Mouse (Mus musculus): ENCODE results near the gene Slc9c1. TPM values are rescaled to one million over a fixed set of nuclear protein-coding genes. Genes with fewer than 3 reads are reported as not detected.

Slc9c1 gene
- polyA plus RNA-seq, 1 experiment, result 26.6 TPM

DNA sequence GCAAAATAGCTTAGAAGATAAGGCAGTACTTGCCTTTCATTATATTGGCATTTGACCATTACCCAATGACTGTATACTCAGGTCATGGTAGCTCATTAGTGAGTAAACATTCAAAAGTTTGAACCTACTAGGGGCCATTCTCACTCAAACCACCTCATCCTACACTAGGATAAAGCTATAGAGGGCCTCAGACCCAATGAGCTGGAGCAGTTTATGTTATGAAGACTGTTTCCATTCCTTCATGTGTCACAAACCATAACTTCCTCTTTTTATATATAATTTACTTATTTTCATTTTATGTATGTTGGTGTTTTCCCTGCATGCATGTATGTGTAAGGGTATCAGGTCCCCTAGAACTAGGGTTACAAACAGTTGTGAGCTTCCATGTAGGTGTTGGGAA, 12.9 kb downstream of the Slc9c1 start:
- TF ChIP-seq POLR2A (IDR thresholded peaks at IDR 0.05; ENCODE audit: control insufficient read depth, low read depth, low read length) (no peak), CTCF (IDR thresholded peaks at IDR 0.05; ENCODE audit: control insufficient read depth, insufficient read depth, insufficient replicate concordance, low read depth, low read length) (no peak)
- Histone ChIP-seq H3K36me3 (ENCODE audit: control insufficient read depth, insufficient read depth, low read length) (no peaks in the 10 kb centered on the region), H3K27ac (ENCODE audit: control insufficient read depth, insufficient read depth, low read depth, low read length) (no peak overlapping the region), H3K4me1 (ENCODE audit: control insufficient read depth, insufficient read depth, low read length) (no peaks in the 10 kb centered on the region), H3K27me3 (ENCODE audit: control insufficient read depth, insufficient read depth, low read length) (no peaks in the 10 kb centered on the region), H3K4me3 (ENCODE audit: control insufficient read depth, low read depth, low read length) (no peak overlapping the region)

DNA sequence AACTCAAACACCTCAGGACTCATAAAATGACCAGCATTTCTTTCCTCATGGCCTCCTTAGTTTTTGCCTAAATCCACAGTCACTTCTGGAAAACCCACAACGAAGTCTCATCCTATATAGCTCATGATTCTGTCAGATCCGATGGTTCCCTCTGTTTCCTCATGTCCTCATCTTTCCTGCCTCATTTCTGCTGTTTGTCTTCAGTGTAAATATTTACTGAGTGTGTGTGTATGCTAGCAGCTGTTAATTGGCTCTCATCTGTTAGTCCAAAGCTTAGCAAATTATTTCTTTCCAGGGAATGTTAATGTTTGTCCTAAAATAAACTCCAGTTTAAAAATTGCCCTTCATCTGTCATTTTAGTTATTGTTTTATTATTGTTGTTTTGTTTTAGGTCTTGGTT, 16.5 kb downstream of the Slc9c1 start:
- Histone ChIP-seq H3K4me3 (ENCODE audit: control insufficient read depth, low read depth, low read length) (no peak overlapping the region), H3K27ac (ENCODE audit: control insufficient read depth, insufficient read depth, low read depth, low read length) (no peak overlapping the region), H3K4me1 (ENCODE audit: control insufficient read depth, insufficient read depth, low read length) (no peaks in the 10 kb centered on the region), H3K27me3 (ENCODE audit: control insufficient read depth, insufficient read depth, low read length) (no peaks in the 10 kb centered on the region), H3K36me3 (ENCODE audit: control insufficient read depth, insufficient read depth, low read length) (no peaks in the 10 kb centered on the region)
- no peak for TF ChIP-seq POLR2A (IDR thresholded peaks at IDR 0.05; ENCODE audit: control insufficient read depth, low read depth, low read length)
- TF ChIP-seq CTCF (IDR thresholded peaks at IDR 0.05; ENCODE audit: control insufficient read depth, insufficient read depth, insufficient replicate concordance, low read depth, low read length), result no peak

DNA sequence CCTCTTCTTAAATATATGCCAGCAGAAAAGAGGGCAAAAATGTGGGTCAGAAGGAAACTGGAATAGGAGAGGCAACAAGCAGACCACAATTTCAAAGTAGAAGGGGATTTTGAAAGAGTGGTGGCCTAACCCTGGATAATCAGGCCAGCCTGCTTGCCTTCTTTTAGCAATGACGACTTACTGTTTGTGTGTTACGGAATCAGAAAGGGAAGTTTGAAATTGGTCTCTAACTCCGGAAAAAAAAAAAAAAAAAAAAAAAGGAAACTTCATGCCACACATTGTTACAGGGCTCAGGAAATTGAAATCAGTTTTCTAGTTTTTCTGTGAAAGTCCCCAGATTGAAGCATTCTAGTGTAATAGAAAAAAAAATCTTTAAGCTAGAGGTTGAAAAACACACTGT, 26.6 kb downstream of the Slc9c1 start:
- H3K27ac ChIP-seq (ENCODE audit: control insufficient read depth, insufficient read depth, low read depth, low read length), result no peak overlapping the region
- H3K27me3 ChIP-seq (ENCODE audit: control insufficient read depth, insufficient read depth, low read length), result no peaks in the 10 kb centered on the region
- H3K4me1 ChIP-seq (ENCODE audit: control insufficient read depth, insufficient read depth, low read length), result no peaks in the 10 kb centered on the region
- no peak overlapping the region for H3K4me3 ChIP-seq (ENCODE audit: control insufficient read depth, low read depth, low read length)
- TF ChIP-seq POLR2A (IDR thresholded peaks at IDR 0.05; ENCODE audit: control insufficient read depth, low read depth, low read length) (no peak), CTCF (IDR thresholded peaks at IDR 0.05; ENCODE audit: control insufficient read depth, insufficient read depth, insufficient replicate concordance, low read depth, low read length) (no peak)
- H3K36me3 ChIP-seq (ENCODE audit: control insufficient read depth, insufficient read depth, low read length), result no peaks in the 10 kb centered on the region

DNA sequence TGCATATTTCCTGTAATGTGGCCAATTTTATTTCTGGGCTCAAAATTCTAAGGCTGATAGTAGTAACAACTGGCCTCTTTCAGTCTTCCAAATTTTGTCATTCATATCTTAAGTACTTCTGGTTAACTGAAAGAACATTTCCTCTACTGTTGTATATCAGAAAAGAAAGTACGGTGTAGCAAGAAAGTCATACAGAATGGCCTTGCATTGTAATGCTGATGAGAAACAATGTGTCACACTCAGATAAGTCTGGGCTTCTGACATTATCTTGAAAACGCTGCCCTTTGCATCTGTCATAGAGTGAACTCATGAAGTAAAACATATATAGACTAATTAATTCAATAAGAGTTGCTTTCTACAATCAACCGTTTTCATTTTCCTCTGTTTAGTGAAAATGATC, 37.2 kb downstream of the Slc9c1 start:
- H3K27ac ChIP-seq (ENCODE audit: control insufficient read depth, insufficient read depth, low read depth, low read length), result no peak overlapping the region
- H3K4me3 ChIP-seq (ENCODE audit: control insufficient read depth, low read depth, low read length), result no peak overlapping the region
- no peaks in the 10 kb centered on the region for H3K36me3 ChIP-seq (ENCODE audit: control insufficient read depth, insufficient read depth, low read length)
- no peaks in the 10 kb centered on the region for H3K4me1 ChIP-seq (ENCODE audit: control insufficient read depth, insufficient read depth, low read length)
- no peaks in the 10 kb centered on the region for H3K27me3 ChIP-seq (ENCODE audit: control insufficient read depth, insufficient read depth, low read length)
- TF ChIP-seq POLR2A (IDR thresholded peaks at IDR 0.05; ENCODE audit: control insufficient read depth, low read depth, low read length) (no peak), CTCF (IDR thresholded peaks at IDR 0.05; ENCODE audit: control insufficient read depth, insufficient read depth, insufficient replicate concordance, low read depth, low read length) (no peak)

DNA sequence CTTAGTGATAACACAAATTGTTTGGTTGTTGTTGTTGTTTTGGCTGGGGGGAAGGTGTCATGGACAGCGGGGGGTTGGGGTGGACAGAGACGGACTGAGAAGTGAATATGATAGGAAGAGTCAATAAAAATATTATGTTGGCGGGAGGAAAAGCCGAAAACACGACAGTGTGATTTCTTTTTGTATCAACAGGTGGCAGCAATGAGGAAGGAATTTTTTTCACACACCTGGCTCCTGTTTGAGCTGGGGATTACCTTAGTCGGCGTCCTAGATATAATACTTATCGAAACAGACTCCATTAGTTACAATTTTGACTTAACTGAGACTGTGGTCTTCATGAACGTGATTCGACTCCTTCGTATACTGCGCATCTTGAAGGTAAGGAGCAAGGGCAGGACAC, 44.8 kb downstream of the Slc9c1 start:
- TF ChIP-seq CTCF (IDR thresholded peaks at IDR 0.05; ENCODE audit: control insufficient read depth, insufficient read depth, insufficient replicate concordance, low read depth, low read length) (no peak), POLR2A (IDR thresholded peaks at IDR 0.05; ENCODE audit: control insufficient read depth, low read depth, low read length) (no peak)
- no peak overlapping the region for H3K27ac ChIP-seq (ENCODE audit: control insufficient read depth, insufficient read depth, low read depth, low read length)
- no peaks in the 10 kb centered on the region for H3K36me3 ChIP-seq (ENCODE audit: control insufficient read depth, insufficient read depth, low read length)
- no peaks in the 10 kb centered on the region for H3K4me1 ChIP-seq (ENCODE audit: control insufficient read depth, insufficient read depth, low read length)
- no peaks in the 10 kb centered on the region for H3K27me3 ChIP-seq (ENCODE audit: control insufficient read depth, insufficient read depth, low read length)
- no peak overlapping the region for H3K4me3 ChIP-seq (ENCODE audit: control insufficient read depth, low read depth, low read length)

DNA sequence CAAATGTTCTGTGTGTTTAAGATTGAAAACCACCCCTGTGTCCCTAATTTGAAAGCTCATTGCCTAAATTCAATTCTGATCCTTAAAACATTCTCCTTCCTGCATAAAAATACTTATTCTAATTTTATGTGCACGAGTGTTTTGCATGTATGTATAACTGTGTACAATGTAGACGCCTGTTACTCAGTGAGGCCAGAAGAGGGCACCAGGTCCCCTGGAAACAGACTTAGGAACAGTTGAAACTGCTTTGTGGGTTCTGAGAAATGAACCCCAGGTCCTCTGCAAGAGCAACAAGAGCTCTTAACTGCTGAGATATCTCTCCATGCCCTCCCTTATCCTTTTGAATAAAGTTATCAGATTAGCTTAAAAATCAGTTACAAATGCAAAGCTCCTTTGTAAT, 47.4 kb downstream of the Slc9c1 start:
- Histone ChIP-seq H3K4me1 (ENCODE audit: control insufficient read depth, insufficient read depth, low read length) (no peaks in the 10 kb centered on the region), H3K27me3 (ENCODE audit: control insufficient read depth, insufficient read depth, low read length) (no peaks in the 10 kb centered on the region), H3K27ac (ENCODE audit: control insufficient read depth, insufficient read depth, low read depth, low read length) (no peak overlapping the region), H3K4me3 (ENCODE audit: control insufficient read depth, low read depth, low read length) (no peak overlapping the region), H3K36me3 (ENCODE audit: control insufficient read depth, insufficient read depth, low read length) (no peaks in the 10 kb centered on the region)
- TF ChIP-seq POLR2A (IDR thresholded peaks at IDR 0.05; ENCODE audit: control insufficient read depth, low read depth, low read length) (no peak), CTCF (IDR thresholded peaks at IDR 0.05; ENCODE audit: control insufficient read depth, insufficient read depth, insufficient replicate concordance, low read depth, low read length) (no peak)

DNA sequence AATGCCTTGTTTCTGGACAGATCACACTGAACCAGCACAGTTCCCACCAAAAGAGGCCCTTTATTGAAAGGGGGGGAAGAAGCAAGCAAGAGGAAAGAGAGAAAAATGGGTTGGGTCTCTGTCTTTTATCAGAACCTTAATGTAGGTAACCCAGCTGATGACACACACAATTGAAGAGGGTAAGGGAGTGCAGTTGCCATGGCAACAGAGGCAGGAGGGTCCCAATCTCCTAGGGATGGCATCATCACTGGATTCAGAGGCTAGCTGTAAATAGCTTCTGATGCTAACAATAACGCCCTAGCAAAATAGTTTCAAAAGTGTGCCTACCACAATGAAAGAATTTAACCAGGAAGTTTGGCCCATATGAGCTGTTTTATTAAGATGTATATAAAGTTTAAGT, 58.5 kb downstream of the Slc9c1 start:
- Histone ChIP-seq H3K27ac (ENCODE audit: control insufficient read depth, insufficient read depth, low read depth, low read length) (no peak overlapping the region), H3K4me1 (ENCODE audit: control insufficient read depth, insufficient read depth, low read length) (no peaks in the 10 kb centered on the region), H3K4me3 (ENCODE audit: control insufficient read depth, low read depth, low read length) (no peak overlapping the region), H3K27me3 (ENCODE audit: control insufficient read depth, insufficient read depth, low read length) (no peaks in the 10 kb centered on the region), H3K36me3 (ENCODE audit: control insufficient read depth, insufficient read depth, low read length) (0 out of 2 replicates have a peak, but pooled peaks cover 2% of the 10 kb centered on the region)
- TF ChIP-seq CTCF (IDR thresholded peaks at IDR 0.05; ENCODE audit: control insufficient read depth, insufficient read depth, insufficient replicate concordance, low read depth, low read length) (no peak), POLR2A (IDR thresholded peaks at IDR 0.05; ENCODE audit: control insufficient read depth, low read depth, low read length) (no peak)

DNA sequence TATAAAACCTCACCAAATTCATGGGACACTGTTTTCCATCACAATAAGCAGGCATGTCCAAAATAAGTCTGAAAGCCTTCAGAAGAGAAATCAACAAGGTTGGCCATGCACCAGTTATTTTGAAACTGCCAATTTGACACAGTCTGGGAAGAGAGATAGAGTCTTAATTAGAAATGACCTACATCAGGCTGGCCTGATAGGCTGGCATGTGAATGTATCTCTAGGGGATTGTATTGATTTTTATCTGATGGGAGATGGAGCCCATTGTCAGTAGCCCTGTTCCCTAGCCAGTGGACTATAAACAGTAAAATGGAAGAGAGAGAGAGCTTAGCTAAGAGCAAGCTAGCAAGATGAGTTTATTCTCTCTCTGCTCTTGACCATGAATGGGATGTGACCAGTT, 60.4 kb downstream of the Slc9c1 start:
- no peak for TF ChIP-seq POLR2A (IDR thresholded peaks at IDR 0.05; ENCODE audit: control insufficient read depth, low read depth, low read length)
- no peak for TF ChIP-seq CTCF (IDR thresholded peaks at IDR 0.05; ENCODE audit: control insufficient read depth, insufficient read depth, insufficient replicate concordance, low read depth, low read length)
- H3K27ac ChIP-seq (ENCODE audit: control insufficient read depth, insufficient read depth, low read depth, low read length), result no peak overlapping the region
- H3K4me1 ChIP-seq (ENCODE audit: control insufficient read depth, insufficient read depth, low read length), result no peaks in the 10 kb centered on the region
- 0 out of 2 replicates have a peak, but pooled peaks cover 2% of the 10 kb centered on the region for H3K36me3 ChIP-seq (ENCODE audit: control insufficient read depth, insufficient read depth, low read length)
- no peaks in the 10 kb centered on the region for H3K27me3 ChIP-seq (ENCODE audit: control insufficient read depth, insufficient read depth, low read length)
- no peak overlapping the region for H3K4me3 ChIP-seq (ENCODE audit: control insufficient read depth, low read depth, low read length)

Measured in testis, adult 2 months (tissue).